Mouse (Mus musculus) stomach, embryonic 16.5 days (tissue): ENCODE measurements around the gene Phgdh. TPM values are rescaled to one million over a fixed set of nuclear protein-coding genes. Genes with fewer than 3 reads are reported as not detected.
A peak's percentile ranks its signal among the peaks of the same experiment; 100 is the strongest.
"Not testable (repeated sequence)": the region's sequence is repeated elsewhere in the genome, so short reads cannot be mapped to it uniquely, and the experiment has no call there.

Experiments
- ATAC-seq: fragments of 200-750 bp; cut with Nextera tagmentation; 2 replicates; pipeline ENCODE4 v1.8.0; 2017; ENCODE audit warnings: moderate number of reproducible peaks, moderate TSS enrichment; ENCODE audit not compliant: insufficient read depth, low FRiP score
- H3K27ac ChIP-seq: fragments of 300-500 bp; sonication (generic); 2 replicates; pipeline ENCODE4 v1.5.1; 2014; ENCODE audit warnings: low read length
- H3K27me3 ChIP-seq: fragments of 300-500 bp; sonication (generic); 2 replicates; pipeline ENCODE4 v1.6.1; 2014; ENCODE audit warnings: low read length, control low read depth, mixed read lengths; ENCODE audit not compliant: control insufficient read depth, insufficient read depth
- H3K36me3 ChIP-seq: fragments of 300-500 bp; sonication (generic); 2 replicates; pipeline ENCODE4 v1.6.1; 2014; ENCODE audit warnings: low read length; ENCODE audit not compliant: control insufficient read depth, insufficient read depth
- H3K4me1 ChIP-seq: fragments of 300-500 bp; sonication (generic); 2 replicates; pipeline ENCODE4 v1.6.1; 2014; ENCODE audit warnings: low read length, control low read depth, mixed read lengths; ENCODE audit not compliant: control insufficient read depth, insufficient read depth
- H3K4me2 ChIP-seq: fragments of 300-500 bp; sonication (generic); 2 replicates; pipeline ENCODE4 v1.6.1; 2014; ENCODE audit warnings: low read depth, low read length, mixed read lengths
- H3K4me3 ChIP-seq: fragments of 300-500 bp; sonication (generic); replicated peaks from 2 replicates; pipeline ENCODE4 v1.5.1; 2014; ENCODE audit warnings: mild to moderate bottlenecking, low read length
- H3K9ac ChIP-seq: fragments of 300-500 bp; sonication (generic); 2 replicates; pipeline ENCODE4 v1.6.1; 2014; ENCODE audit warnings: low read length
- H3K9me3 ChIP-seq: fragments of 300-500 bp; sonication (generic); replicated peaks from 2 replicates; pipeline ENCODE4 v1.6.1; 2016; ENCODE audit warnings: low read length, control low read depth; ENCODE audit not compliant: control insufficient read depth
- WGBS: fragments of 180-500 bp; shearing (Covaris S2); extraction: QIAGEN DNeasy Blood & Tissue Kit; methylation state at CpG from one replicate; pipeline ENCODE4 v1.1.7; 2014; 5-methylcytosine and 5-hydroxymethylcytosine counted together
- polyA plus RNA-seq: library from polyadenylated mRNA; unstranded; fragments of >200 nt; fragmentation: Nextera tagmentation; extraction: Ambion mirVana; gene quantifications from 2 replicates; pipeline ENCODE4 v1.2.1, GENCODE M21; 2015

The Phgdh gene
- polyA plus RNA-seq = 222 and 234 TPM in 2 replicates

- peak within 1 kb of the TSS; percentile 73 for H3K4me3 ChIP-seq
- not testable (repeated sequence) for H3K9me3 ChIP-seq, H3K27me3 ChIP-seq, H3K36me3 ChIP-seq
- ATAC-seq = peak; percentile 82
- peak within 1 kb of the TSS; percentile 93 for H3K4me2 ChIP-seq
- WGBS = under 1% methylated on average over 10 of the region's 10 CpGs
- peaks cover 22% of the 10 kb centered on the region for H3K4me1 ChIP-seq
- peak within 1 kb of the TSS; percentile 76 for H3K27ac ChIP-seq
- peak within 1 kb of the TSS; percentile 80 for H3K9ac ChIP-seq
Observed at GRCm38 (mm10) chr3:98339706-98340109, at the start of gene Phgdh. Gene Phgdh (minus strand): TSS chr3:98339990.

DNA sequence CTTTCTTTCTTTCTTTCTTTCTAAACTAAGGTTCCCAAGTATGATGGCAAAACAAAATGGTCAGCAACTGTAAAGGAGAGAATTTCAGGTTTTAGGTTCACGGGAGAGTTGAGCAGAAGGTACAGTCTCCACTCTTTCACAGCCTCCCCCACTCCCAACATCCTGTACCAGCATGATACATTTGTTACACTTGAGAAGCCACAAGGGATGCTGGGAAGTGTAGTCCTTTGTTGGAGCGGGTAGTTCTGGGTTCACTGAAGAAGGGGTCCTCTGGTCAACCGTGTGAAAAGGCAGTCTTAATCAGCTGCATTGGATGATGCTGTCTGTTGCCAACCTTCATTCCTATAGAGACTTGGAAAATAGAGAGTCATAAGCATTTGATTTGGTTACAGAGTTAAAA, 49.5 kb upstream of the Phgdh start:
- H3K4me3 ChIP-seq = no peak overlapping the region
- no peak for ATAC-seq

DNA sequence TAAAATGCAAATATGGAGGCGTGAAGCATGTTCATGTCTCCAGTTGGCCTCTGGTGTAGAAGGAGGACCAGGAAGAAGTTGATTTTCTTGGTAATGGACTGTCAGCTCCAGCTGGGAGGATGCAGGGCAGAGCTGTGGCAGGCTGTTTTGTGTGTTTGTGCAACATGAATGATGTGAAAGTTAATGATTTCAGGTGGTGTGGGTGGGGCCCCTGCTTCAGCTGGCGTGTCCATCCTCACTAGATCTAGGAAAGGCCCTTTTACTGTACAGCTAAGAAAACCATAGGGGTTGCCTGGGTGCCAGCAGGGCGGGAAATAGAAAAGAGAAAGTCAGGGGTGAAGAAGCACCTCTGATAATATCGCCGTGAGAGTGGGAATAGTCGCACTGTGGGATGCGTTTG, 48.0 kb upstream of the Phgdh start:
- no peak overlapping the region for H3K27ac ChIP-seq
- no peaks in the 10 kb centered on the region for H3K36me3 ChIP-seq
- WGBS = 64% methylated on average over 7 of the region's 7 CpGs
- H3K4me1 ChIP-seq = peaks cover 7% of the 10 kb centered on the region; the same call in 1 of the 2 replicates
- ATAC-seq = no peak
- no peaks in the 10 kb centered on the region for H3K9me3 ChIP-seq
- no peak overlapping the region for H3K9ac ChIP-seq
- H3K4me3 ChIP-seq = no peak overlapping the region
- no peak overlapping the region for H3K4me2 ChIP-seq
- H3K27me3 ChIP-seq = no peaks in the 10 kb centered on the region

More for the DNA sequence above, 49.5 kb upstream of the Phgdh start:
- H3K9ac ChIP-seq = no peak overlapping the region
- no peaks in the 10 kb centered on the region for H3K36me3 ChIP-seq
- no peaks in the 10 kb centered on the region for H3K4me1 ChIP-seq
- 57% methylated on average over 3 of the region's 3 CpGs for WGBS
- no peak overlapping the region for H3K27ac ChIP-seq
- no peaks in the 10 kb centered on the region for H3K27me3 ChIP-seq
- H3K9me3 ChIP-seq = no peaks in the 10 kb centered on the region
- H3K4me2 ChIP-seq = no peak overlapping the region

DNA sequence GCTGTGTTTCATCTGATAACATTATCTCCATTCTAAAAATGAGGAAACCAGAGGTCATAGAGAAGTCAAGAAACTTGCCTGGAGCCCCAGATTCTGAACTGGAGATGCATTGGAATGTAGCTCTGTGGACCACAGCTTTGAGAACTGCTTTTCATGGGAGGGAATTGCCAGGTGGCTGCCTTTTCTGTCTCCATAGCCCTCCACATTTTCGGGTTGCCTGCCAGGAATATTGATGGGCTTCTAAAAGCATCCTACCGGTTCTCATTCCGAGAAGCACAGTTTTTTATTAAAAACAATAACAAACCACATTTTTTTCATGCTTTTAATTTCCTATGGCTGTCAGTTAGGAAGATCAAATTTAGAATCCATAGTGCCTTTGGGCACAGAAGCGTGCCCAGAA, 47.3 kb upstream of the Phgdh start:
- Histone ChIP-seq H3K4me1 (peaks cover 7% of the 10 kb centered on the region; the same call in 1 of the 2 replicates), H3K9ac (no peak overlapping the region), H3K4me2 (no peak overlapping the region), H3K27ac (no peak overlapping the region), H3K27me3 (no peaks in the 10 kb centered on the region), H3K9me3 (no peaks in the 10 kb centered on the region), H3K4me3 (no peak overlapping the region), H3K36me3 (no peaks in the 10 kb centered on the region)
- no peak for ATAC-seq
- WGBS = 41% methylated on average over 4 of the region's 4 CpGs

DNA sequence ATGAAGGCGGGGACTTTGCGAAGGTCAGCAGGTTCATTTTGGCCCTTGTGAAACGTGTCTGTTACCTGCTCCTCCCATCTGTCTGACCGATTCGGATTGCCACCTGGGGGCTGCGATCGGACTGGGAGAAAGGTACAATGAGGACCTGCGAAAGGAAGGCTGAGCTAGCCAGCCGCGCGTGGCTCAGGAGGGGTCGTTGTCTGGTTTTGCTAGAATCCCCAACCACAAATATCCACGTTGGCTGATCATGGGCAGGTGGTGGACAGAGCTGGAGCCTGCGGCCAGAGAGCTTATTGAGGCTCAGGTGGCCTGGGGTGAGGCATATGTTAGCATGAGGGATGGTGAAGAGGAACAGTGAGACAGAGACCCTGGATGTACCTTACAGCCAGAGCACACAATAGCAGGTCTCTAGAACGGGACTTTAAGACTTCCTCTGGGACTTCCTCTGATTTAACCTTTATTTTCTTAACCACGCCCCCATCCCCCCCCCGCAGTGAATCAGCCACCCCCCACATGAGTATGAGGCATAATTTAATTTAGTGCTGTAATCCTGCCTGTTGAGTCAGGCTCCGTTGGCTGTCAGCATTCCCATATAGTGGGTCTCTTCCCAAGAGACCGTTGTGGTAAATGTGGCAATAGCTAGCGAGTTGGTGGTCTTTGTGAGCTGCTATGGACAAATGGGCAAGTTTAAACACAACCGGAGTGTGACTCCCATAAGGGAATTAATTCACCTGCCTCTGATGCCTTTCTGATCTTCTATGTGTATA, 43.4 kb upstream of the Phgdh start:
- Histone ChIP-seq H3K4me2 (peak overlapping the region; percentile 97), H3K27ac (no peak overlapping the region), H3K4me3 (peak overlapping the region; percentile 67), H3K9ac (peak overlapping the region; percentile 85), H3K4me1 (peaks cover 7% of the 10 kb centered on the region; the same call in 1 of the 2 replicates), H3K36me3 (no peaks in the 10 kb centered on the region), H3K9me3 (no peaks in the 10 kb centered on the region), H3K27me3 (no peaks in the 10 kb centered on the region)
- 9% methylated on average over 21 of the region's 21 CpGs for WGBS
- peak; percentile 11; the same call in 1 of the 2 replicates for ATAC-seq

DNA sequence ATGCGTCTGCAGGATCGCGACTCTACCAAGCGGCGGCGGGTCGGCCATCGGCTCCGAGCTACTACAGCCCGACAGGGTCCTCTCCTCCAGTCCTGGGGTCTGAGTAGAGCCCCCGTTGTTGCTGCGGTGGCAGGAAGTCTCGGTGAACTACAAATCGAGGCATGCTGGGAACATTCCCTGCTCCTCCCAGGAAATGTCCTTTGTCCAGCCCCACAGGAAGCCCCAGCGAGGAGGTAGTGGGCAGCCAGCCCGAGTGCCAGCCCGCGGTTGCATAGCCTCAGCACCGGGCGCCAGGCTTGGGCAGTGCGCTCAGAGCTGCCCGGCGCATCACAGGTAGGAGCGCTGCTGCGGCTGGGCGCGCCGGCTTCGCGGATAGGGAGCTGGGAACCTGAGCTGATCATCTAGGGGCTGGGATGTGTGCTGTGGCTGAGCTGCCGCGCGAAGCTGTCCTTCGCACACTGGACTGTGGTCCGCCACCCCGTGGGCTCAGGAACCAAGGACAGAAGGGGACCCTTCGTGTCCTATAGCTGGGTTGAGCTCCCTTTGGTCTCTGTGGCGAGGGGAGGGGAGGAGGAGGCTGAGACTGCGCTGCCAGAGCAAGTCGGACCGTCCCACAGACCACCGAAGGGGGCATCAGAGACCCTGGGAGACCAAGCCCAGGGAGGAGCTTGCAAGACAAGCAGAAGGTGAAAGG, 42.6 kb upstream of the Phgdh start, which contains the start of gene Zfp697:
Gene Zfp697 (plus strand): TSS at position 216 of the 694 bp plus-strand sequence.
- ATAC-seq = peak; percentile 87
- H3K4me1 ChIP-seq = peaks cover 7% of the 10 kb centered on the region; the same call in 1 of the 2 replicates
- H3K4me2 ChIP-seq = peak within 1 kb of the TSS; percentile 97
- H3K36me3 ChIP-seq = no peaks in the 10 kb centered on the region
- H3K4me3 ChIP-seq = peak within 1 kb of the TSS; percentile 67
- peak within 1 kb of the TSS; percentile 21; the same call in 1 of the 2 replicates for H3K27ac ChIP-seq
- H3K9ac ChIP-seq = peak within 1 kb of the TSS; percentile 85
- no peaks in the 10 kb centered on the region for H3K27me3 ChIP-seq
- H3K9me3 ChIP-seq = no peaks in the 10 kb centered on the region
- WGBS = under 1% methylated on average over 42 of the region's 42 CpGs

GRCm38 (mm10) chr3:98381677-98382245, 42.0 kb upstream of the Phgdh start:
- ATAC-seq = 0 out of 2 replicates have a peak, but pooled peaks have one; percentile 10
- no peaks in the 10 kb centered on the region for H3K9me3 ChIP-seq

DNA sequence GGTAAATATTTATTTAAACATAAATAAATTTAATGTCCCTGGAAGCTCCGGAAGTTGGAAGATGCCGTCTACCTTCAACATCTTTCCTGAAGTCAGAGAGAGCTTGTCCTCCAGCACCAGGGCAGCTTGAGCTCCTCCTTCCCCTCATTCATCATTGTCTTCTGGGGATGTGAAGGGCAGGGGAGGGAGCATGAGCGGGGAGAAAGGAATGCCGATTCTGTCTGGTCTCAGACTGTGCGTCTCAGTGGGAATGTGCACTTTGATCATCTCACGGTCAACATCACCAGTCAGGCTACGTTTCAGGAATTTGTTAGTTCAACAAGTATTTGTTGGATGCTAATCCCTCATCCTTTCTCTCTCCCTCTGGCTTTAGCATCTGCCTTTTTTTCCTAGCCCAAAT, 39.4 kb upstream of the Phgdh start:
- WGBS = 5% methylated on average over 7 of the region's 7 CpGs
- no peaks in the 10 kb centered on the region for H3K27me3 ChIP-seq
- H3K36me3 ChIP-seq = no peaks in the 10 kb centered on the region
- H3K4me2 ChIP-seq = no peak overlapping the region
- no peak overlapping the region for H3K27ac ChIP-seq
- no peak for ATAC-seq
- no peak overlapping the region for H3K4me3 ChIP-seq
- no peaks in the 10 kb centered on the region for H3K9me3 ChIP-seq
- H3K9ac ChIP-seq = no peak overlapping the region
- H3K4me1 ChIP-seq = peaks cover 7% of the 10 kb centered on the region; the same call in 1 of the 2 replicates

More at GRCm38 (mm10) chr3:98381677-98382245, 42.0 kb upstream of the Phgdh start:
- no peaks in the 10 kb centered on the region for H3K36me3 ChIP-seq
- no peak overlapping the region for H3K27ac ChIP-seq
- H3K27me3 ChIP-seq = no peaks in the 10 kb centered on the region
- WGBS = 6% methylated on average over 17 of the region's 17 CpGs
- peak overlapping the region; percentile 67 for H3K4me3 ChIP-seq
- H3K4me1 ChIP-seq = peaks cover 7% of the 10 kb centered on the region; the same call in 1 of the 2 replicates
- peak overlapping the region; percentile 85 for H3K9ac ChIP-seq
- H3K4me2 ChIP-seq = peak overlapping the region; percentile 97
